Mouse (Mus musculus) midbrain, embryonic 14.5 days (tissue): Measurements from ENCODE around the gene Clptm1l. TPM values are rescaled to one million over a fixed set of nuclear protein-coding genes. Genes with fewer than 3 reads are reported as not detected.

Source experiments
- ATAC-seq: fragments of 200-750 bp; cut with Nextera tagmentation; 2 replicates; pipeline ENCODE4 v1.8.0; 2017; ENCODE audit warnings: moderate number of reproducible peaks, moderate library complexity; ENCODE audit not compliant: low FRiP score, low TSS enrichment
- DNase-seq: peaks from one replicate; pipeline ENCODE4 v3.0.0-alpha.2; 2015
- H3K27ac ChIP-seq: fragments of 300-500 bp; sonication (generic); replicated peaks from 2 replicates; pipeline ENCODE4 v1.5.1; 2014; ENCODE audit warnings: mild to moderate bottlenecking, low read depth, low read length, moderate library complexity
- H3K27me3 ChIP-seq: fragments of 300-500 bp; sonication (generic); 2 replicates; pipeline ENCODE4 v1.6.1; 2014; ENCODE audit warnings: low read length, control low read depth, mixed read lengths; ENCODE audit not compliant: control insufficient read depth, insufficient read depth
- H3K36me3 ChIP-seq: fragments of 300-500 bp; sonication (generic); 2 replicates; pipeline ENCODE4 v1.6.1; 2014; ENCODE audit warnings: low read length, control low read depth; ENCODE audit not compliant: control insufficient read depth, insufficient read depth
- H3K4me1 ChIP-seq: fragments of 300-500 bp; sonication (generic); 2 replicates; pipeline ENCODE4 v1.6.1; 2014; ENCODE audit warnings: mild to moderate bottlenecking, antibody characterized with exemption, low read length, control low read depth; ENCODE audit not compliant: control insufficient read depth, insufficient read depth
- H3K4me2 ChIP-seq: fragments of 300-500 bp; sonication (generic); 2 replicates; pipeline ENCODE4 v1.6.1; 2014; ENCODE audit warnings: mild to moderate bottlenecking, low read length, moderate library complexity
- H3K4me3 ChIP-seq: fragments of 300-500 bp; sonication (generic); replicated peaks from 2 replicates; pipeline ENCODE4 v1.5.1; 2014; ENCODE audit warnings: low read depth, low read length
- H3K9ac ChIP-seq: fragments of 300-500 bp; sonication (generic); replicated peaks from 2 replicates; pipeline ENCODE4 v1.6.1; 2014; ENCODE audit warnings: mild to moderate bottlenecking, low read length, moderate library complexity
- H3K9me3 ChIP-seq: fragments of 300-500 bp; sonication (generic); 2 replicates; pipeline ENCODE4 v1.6.1; 2016; ENCODE audit warnings: low read length, control low read depth, mixed read lengths; ENCODE audit not compliant: control insufficient read depth
- WGBS: fragments of 180-500 bp; shearing (Covaris S2); extraction: QIAGEN DNeasy Blood & Tissue Kit; methylation state at CpG from one replicate; pipeline ENCODE4 v1.1.7; 2014; 5-methylcytosine and 5-hydroxymethylcytosine counted together
- polyA plus RNA-seq: library from polyadenylated mRNA; unstranded; fragments of >200 nt; fragmentation: Nextera tagmentation; extraction: Ambion mirVana; gene quantifications from 2 replicates; pipeline ENCODE4 v1.2.1, GENCODE M21; 2014

Gene Clptm1l
- polyA plus RNA-seq, 1 experiment from 2014 or later = 140 TPM

- Histone ChIP-seq H3K4me1 (no peaks in the 10 kb centered on the region), H3K9me3 (no peaks in the 10 kb centered on the region), H3K27me3 (no peaks in the 10 kb centered on the region), H3K4me2 (no peak overlapping the region), H3K9ac (no peak overlapping the region), H3K36me3 (no peaks in the 10 kb centered on the region), H3K27ac (no peak overlapping the region), H3K4me3 (no peak overlapping the region)
- 92% methylated on average over 4 of the region's 4 CpGs for WGBS
- no peak for DNase-seq
- ATAC-seq = no peak
Measured at GRCm38 (mm10) chr13:73641296-73641695, 37.5 kb downstream of the Clptm1l start.

- H3K9me3 ChIP-seq = 0 out of 2 replicates have a peak, but pooled peaks cover 3% of the 10 kb centered on the region
- no peak overlapping the region for H3K9ac ChIP-seq
- no peak overlapping the region for H3K27ac ChIP-seq
- no peak overlapping the region for H3K4me3 ChIP-seq
- WGBS = 42% methylated on average over 6 of the region's 6 CpGs
- 0 out of 2 replicates have a peak, but pooled peaks cover 6% of the 10 kb centered on the region for H3K36me3 ChIP-seq
- H3K4me1 ChIP-seq = no peaks in the 10 kb centered on the region
- H3K27me3 ChIP-seq = no peaks in the 10 kb centered on the region
- peak; percentile 73 for DNase-seq
- no peak for ATAC-seq
- no peak overlapping the region for H3K4me2 ChIP-seq
Measured at GRCm38 (mm10) chr13:73646397-73647087, 42.7 kb downstream of the Clptm1l start.

- 83% methylated on average over 3 of the region's 3 CpGs for WGBS
- Histone ChIP-seq H3K4me3 (no peak overlapping the region), H3K9me3 (0 out of 2 replicates have a peak, but pooled peaks cover 3% of the 10 kb centered on the region), H3K4me1 (no peaks in the 10 kb centered on the region), H3K4me2 (no peak overlapping the region), H3K27me3 (no peaks in the 10 kb centered on the region), H3K27ac (no peak overlapping the region), H3K9ac (no peak overlapping the region), H3K36me3 (0 out of 2 replicates have a peak, but pooled peaks cover 6% of the 10 kb centered on the region)
- DNase-seq (no peak), ATAC-seq (no peak)
Measured at GRCm38 (mm10) chr13:73653266-73653665, 49.5 kb downstream of the Clptm1l start.

- WGBS = 80% methylated on average over 3 of the region's 3 CpGs
- Histone ChIP-seq H3K36me3 (no peaks in the 10 kb centered on the region), H3K4me1 (no peaks in the 10 kb centered on the region), H3K9ac (no peak overlapping the region), H3K27ac (no peak overlapping the region), H3K4me2 (no peak overlapping the region), H3K4me3 (no peak overlapping the region), H3K9me3 (0 out of 2 replicates have a peak, but pooled peaks cover 3% of the 10 kb centered on the region), H3K27me3 (no peaks in the 10 kb centered on the region)
- ATAC-seq (no peak), DNase-seq (no peak)
Measured at GRCm38 (mm10) chr13:73654976-73655375, 51.2 kb downstream of the Clptm1l start.

- Histone ChIP-seq H3K27me3 (no peaks in the 10 kb centered on the region), H3K36me3 (no peaks in the 10 kb centered on the region), H3K9ac (no peak overlapping the region), H3K4me2 (no peak overlapping the region), H3K4me1 (no peaks in the 10 kb centered on the region), H3K4me3 (no peak overlapping the region), H3K9me3 (no peaks in the 10 kb centered on the region), H3K27ac (no peak overlapping the region)
- WGBS = 53% methylated on average over 2 of the region's 2 CpGs
- no peak for ATAC-seq
- DNase-seq = no peak
Measured at GRCm38 (mm10) chr13:73658953-73659352, 55.1 kb downstream of the Clptm1l start.

- DNase-seq (no peak), ATAC-seq (no peak)
- Histone ChIP-seq H3K9me3 (no peaks in the 10 kb centered on the region), H3K36me3 (no peaks in the 10 kb centered on the region), H3K4me2 (no peak overlapping the region), H3K27me3 (no peaks in the 10 kb centered on the region), H3K9ac (no peak overlapping the region), H3K4me1 (no peaks in the 10 kb centered on the region), H3K4me3 (no peak overlapping the region), H3K27ac (no peak overlapping the region)
- WGBS = 68% methylated on average over 2 of the region's 2 CpGs
Measured at GRCm38 (mm10) chr13:73660163-73660695, 56.4 kb downstream of the Clptm1l start.

Other genes with a start within 250 kb of the Clptm1l start
- gene Lpcat1, start 136.8 kb upstream of the Clptm1l start, polyA plus RNA-seq = 74.4 and 76.9 TPM in 2 replicates
- 8.1 and 8.5 TPM in 2 replicates for gene Slc6a3, start 67.3 kb upstream of the Clptm1l start, polyA plus RNA-seq
- 4.0 and 4.2 TPM in 2 replicates for gene Tert, start 22.9 kb downstream of the Clptm1l start, polyA plus RNA-seq
- not detected in 2 replicates for gene Slc6a18, start 74.0 kb downstream of the Clptm1l start, polyA plus RNA-seq
- gene Slc6a19, start 100.9 kb downstream of the Clptm1l start, polyA plus RNA-seq = 0.18 and 0.19 TPM in 2 replicates
- 7.0 and 12.6 TPM in 2 replicates for gene Slc12a7, start 129.1 kb downstream of the Clptm1l start, polyA plus RNA-seq
- gene Nkd2, start 243.6 kb downstream of the Clptm1l start, polyA plus RNA-seq = 11.1 and 12.6 TPM in 2 replicates